Mouse (Mus musculus) cerebellum, adult 11-12 months (tissue): ENCODE results near the gene S1pr4.

Source experiments
- DNase-seq: peaks from one replicate; pipeline ENCODE4 v3.0.0; 2022

The S1pr4 gene

DNA sequence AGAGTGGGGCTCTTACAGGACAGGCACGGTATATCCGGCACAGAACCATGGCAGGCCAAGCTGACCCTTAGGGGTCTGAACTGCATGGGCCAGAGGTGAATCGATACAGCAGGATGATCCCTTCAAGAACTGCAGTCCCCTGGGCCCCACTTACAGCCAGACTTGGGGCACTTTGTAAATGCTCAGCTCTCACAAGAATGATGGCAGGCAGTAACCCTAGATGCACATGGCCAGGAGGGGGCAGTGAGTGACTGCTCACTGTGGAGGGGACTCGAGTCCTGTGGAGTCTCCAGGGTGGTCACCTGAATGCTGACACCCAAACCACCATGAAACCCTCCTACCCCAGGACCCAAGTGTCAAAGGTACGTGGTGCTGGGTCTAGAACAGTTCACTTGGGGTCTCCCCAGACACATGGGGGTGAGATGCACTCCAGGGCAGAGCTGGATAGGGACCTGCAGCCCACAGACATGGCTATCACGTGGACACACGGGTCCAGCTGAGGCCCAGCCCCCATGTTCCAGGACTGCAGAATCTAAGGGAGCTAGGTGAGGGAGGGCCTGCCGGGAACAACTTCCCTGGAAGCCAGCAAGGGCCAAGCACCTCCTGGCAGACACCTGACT is 6.2 kb downstream of the S1pr4 start:
- DNase-seq, result peak; percentile 53

DNA sequence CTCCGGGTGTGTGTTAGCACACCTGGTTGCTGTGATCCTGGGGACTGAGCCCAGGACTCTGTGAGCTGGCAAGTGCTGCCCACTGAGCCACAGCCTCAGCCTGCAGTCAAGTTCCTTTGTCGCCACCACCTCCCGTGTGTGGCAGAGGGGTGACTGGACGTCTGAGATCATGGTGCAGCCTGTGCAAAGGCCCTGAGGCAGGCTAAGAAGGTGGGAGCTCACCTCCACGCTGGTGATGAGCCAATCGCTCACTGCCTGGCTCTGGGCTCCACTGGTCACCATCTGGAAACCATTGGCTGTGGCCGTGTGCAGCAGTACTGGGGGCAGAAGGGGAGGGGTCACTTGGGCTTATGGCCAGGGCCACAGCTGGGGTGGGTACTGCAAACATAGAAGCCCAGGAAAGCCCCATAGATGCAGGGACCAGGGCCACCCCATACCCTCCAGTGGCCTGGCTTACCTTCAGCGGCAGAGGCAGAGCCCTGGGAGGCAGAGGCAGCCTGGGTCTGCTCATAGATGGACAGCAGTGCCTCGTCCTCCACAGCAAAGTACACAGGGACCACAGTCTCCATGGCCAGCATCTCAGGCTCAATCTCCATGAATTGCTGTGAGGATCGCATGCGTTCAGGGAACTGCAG is 7.2 kb downstream of the S1pr4 start:
- DNase-seq, result peak; percentile 53

DNA sequence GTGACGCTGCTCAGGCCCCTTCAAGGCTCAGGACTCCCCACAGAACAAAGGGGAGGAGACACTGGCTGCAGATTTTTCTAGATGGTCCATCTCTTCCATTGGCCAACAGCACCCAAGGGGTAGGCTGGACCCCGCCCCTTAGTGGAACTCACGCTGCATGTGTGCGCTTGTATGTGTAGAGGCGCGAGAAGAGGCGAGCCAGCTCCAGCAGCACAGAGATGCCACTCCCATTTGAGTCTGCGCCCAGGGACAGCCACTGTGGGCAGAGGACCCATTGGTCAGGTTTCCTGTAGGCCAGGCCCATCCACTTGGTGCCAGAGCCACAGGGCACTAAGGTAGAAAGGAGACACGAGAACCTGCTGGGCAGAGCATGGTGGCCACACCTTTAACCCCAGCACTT is 8.9 kb downstream of the S1pr4 start:
- peak; percentile 46 for DNase-seq

DNA sequence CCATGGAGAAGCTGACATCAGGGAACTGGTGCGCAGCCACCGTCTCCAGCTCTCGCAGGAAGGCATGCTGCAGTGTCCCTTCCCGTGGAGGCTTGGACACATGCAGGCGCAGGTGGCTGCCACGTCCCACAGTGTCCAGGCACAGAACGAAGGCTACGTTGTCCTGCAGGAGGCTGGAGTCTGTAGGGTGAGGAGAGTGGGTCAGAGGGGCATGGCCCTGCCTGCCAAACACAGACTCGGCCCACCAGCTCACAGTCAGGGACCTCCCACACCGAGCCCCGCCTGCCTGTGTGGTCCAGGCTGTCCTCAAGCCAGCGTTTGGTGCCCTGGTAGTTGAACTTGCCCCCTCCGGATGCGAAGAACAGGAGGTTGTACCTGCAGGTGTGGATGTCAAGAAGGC is 10.0 kb downstream of the S1pr4 start:
- no peak for DNase-seq

GRCm38 (mm10) chr10:81488081-81488480 is 11.9 kb downstream of the S1pr4 start:
- no peak for DNase-seq

DNA sequence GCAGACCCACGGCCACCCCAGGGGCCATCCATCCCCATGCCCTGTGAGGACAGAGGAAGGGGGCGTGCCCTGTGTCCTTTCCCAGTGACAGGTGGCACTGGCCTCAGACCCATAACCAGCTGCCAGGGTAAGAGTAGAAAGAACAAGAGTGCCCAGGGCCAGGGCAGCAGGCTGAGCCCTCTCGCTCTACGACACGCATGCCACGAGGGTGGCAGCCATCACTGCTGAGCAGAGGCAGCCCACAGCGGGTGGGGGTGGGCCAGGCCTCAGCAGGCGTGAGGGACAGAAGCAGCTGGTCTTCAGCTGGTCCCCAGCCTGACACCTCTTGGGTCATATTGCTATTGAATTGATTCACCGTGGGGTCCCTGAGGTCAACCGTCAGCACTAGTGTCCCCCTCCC is 13.4 kb downstream of the S1pr4 start:
- no peak for DNase-seq

DNA sequence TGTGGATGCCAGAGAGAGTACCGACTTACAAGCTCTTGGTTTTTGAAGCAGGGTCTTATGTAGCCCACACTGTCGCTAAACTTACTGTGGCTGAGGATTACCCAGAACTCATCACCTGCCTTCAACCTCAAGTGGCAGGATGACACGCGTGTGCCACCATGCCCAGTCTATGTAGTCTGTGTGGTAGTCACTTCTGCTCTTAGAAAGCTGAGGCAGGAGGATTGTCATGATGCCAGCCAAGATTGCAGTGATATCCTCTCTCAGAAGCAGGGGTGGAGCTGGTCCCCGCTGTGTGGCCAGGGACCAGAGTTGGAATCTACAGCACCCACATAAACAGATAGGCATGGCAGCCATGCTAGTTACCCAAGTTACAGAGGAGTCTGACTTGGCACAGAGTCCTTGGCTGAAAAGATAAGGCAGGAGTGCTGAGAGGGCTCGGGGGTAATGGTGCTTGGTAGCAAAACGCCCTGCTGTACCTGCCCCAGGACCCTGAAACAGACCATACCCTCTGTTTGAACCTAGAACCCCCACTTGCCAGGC is 14.4 kb downstream of the S1pr4 start:
- DNase-seq, result no peak

- no peak for DNase-seq
Observed at GRCm38 (mm10) chr10:81485060-81485449, 14.9 kb downstream of the S1pr4 start.

- no peak for DNase-seq
Observed at GRCm38 (mm10) chr10:81484441-81485059, 15.4 kb downstream of the S1pr4 start.

GRCm38 (mm10) chr10:81483983-81484382 is 15.9 kb downstream of the S1pr4 start:
- DNase-seq, result peak; percentile 61

GRCm38 (mm10) chr10:81482533-81482889 is 17.4 kb downstream of the S1pr4 start, which contains the start of gene Celf5:
Celf5 (minus strand) TSS chr10:81482709.
- peak; percentile 70 for DNase-seq

DNA sequence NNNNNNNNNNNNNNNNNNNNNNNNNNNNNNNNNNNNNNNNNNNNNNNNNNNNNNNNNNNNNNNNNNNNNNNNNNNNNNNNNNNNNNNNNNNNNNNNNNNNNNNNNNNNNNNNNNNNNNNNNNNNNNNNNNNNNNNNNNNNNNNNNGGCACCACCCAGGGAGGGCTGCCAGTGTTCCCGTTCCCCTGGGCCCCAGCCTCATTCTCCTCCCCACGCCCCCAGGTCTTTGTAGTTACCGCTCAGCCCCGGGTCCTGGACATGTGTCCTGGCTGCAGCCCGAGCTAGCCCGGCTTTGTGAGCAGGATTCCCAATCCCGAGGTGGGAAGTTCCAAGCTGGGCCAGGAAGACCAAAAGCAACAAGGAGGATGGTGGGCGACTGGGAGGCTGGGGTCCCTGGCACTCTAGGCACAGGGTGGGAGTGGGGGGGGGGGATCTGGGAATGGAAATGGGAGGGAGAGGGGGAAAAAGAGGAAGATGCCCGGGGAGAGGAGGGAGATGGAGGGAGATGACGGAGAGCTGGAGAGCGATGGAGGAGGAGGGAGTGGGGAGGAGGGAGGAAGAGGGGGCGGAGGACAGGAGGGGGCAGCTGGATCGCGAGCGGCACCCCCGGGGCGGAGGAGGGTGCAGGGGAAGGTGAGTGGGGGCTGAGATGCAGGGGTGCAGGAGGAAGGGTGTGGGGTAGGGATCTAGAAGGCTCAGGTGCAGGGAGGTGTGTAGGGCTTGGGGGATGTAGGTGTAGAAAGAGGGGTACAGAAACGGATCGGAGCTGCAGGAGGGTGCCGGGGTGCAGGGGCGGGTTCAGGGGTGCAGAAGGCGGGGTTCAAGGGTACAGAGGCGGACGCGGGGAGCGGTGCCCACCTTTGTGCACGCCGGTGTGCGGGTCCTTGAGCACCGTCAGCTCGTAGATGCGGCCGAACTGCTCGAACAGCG is 18.1 kb downstream of the S1pr4 start:
- peak; percentile 62 for DNase-seq

- DNase-seq, result no peak
Observed at GRCm38 (mm10) chr10:81474461-81474860, 25.5 kb downstream of the S1pr4 start.

GRCm38 (mm10) chr10:81473003-81473451 is 26.9 kb downstream of the S1pr4 start:
- peak; percentile 66 for DNase-seq

DNA sequence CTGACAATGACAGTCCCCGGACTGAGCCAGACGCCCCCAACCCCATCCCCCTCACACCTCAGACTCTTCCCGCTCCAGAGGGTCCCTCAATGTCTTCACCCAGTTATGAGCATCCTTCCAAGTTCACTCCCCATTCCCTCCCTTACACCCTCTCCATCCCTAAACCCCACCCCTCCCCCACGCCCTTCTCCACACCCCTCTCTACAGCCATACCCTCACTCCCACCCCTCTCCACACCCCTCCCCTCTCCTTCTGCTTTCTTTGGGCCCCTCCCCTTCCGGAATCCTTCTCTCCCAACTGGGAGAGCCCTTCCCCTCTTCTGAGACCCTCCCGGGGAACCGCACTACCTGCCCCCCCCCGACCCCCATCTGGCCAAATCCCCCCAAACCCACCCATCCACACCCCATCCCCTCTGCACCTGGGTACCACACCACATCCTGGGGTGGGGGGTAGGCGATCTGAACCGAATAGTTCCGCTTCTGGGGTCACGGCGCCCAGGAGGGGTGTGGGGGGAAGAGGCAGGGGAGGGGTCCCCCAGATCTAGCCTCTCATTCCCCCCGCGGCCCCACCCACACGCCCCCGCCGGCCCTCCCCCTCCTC is 27.4 kb downstream of the S1pr4 start:
- DNase-seq, result no peak

DNA sequence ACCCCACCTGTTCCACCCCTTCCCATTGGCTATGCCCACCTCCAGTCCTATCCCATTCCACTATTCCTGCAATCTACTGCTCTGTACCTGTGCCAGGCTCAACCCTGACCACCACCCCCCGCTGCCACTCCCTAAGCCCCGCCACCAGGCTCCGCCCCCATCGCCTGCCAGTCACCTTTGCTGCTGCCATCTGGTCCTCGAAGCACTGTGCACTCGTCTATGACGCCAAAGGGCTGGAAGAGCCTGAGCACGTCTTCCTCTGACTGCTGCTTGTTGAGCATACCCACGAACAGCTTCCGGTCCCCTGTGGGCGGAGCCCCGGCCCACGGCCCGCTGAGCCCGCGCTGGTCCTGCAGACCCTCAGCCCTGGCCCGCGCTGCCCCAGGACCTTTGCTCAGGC is 29.5 kb downstream of the S1pr4 start:
- no peak for DNase-seq

- no peak for DNase-seq
Observed at GRCm38 (mm10) chr10:81469253-81469652, 30.7 kb downstream of the S1pr4 start.

DNA sequence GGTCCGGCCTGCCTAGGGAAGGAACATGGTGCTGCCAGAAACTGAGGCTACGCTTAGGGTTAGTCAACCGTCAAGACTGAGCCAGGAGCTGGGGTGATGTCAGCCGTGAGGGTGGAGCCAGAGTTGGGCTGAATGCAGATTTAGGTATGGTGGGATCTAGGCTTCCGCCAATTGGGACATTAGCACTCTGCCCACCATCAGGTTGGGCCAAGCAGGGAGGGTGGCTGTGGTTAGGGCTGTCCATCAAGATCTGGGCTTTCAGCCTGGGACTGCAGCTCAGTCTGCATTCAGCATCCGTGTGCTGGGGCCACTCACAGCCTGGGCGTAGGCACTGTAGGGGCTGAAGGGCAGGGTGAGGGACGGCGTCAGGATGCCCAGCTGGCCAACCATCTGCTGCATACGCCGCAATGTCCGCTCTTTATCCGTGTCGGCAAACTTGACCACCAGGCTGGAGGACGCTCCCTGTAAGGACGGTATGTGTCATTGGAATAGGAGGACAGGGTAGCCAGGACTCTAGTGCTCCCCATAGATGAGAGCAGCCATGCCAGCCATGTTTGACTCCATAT is 32.2 kb downstream of the S1pr4 start:
- DNase-seq, result peak; percentile 36

DNA sequence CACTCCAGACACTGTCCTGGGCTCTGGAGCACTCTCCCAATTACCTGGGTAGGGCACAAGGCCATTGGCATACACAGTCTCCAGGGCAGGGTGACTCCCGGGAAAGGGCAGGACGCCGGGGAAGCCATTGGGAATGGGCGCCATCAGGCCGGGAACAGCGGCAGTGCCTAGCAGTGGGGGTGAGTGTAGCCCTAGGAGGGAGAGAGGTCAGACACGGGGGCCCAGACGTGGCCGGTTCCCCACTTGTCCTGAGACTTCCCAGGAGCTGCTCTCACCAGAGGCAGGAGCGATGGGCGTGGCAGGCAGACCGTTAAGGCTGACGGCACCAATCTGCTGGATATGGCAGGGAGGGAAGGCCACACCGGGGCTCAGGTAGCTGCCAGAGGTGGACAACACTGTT is 33.1 kb downstream of the S1pr4 start:
- DNase-seq, result peak; percentile 31

- DNase-seq, result no peak
Observed at GRCm38 (mm10) chr10:81466066-81466465, 33.9 kb downstream of the S1pr4 start.

DNA sequence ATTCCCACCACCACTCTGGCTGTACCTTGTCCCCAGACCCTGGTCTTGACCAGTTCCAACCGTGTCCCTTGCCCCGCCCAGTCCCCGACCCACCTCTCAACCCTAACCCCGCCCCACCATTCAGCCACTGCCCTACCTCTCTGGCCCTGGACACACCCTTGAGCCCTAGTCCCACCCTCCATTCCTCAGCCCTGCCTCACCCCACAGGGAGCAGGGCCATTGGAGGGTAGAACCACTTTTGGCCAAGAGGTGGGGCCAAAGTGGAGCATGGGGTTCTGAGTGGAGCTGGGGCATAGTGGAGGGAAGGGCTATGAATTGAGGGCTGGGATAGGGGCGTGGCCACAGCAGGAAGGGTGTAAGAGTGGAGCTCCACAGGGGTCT is 34.7 kb downstream of the S1pr4 start:
- DNase-seq, result peak; percentile 39
